Mouse (Mus musculus) left cerebral cortex, adult 9 months (tissue): ENCODE measurements around the gene Klk7.

Experiments
- DNase-seq, 2 experiments: peaks; one replicate each; pipeline ENCODE4 v3.0.0; 2022; ENCODE audit warnings: low spot score in 2 of 2

Gene Klk7

DNA sequence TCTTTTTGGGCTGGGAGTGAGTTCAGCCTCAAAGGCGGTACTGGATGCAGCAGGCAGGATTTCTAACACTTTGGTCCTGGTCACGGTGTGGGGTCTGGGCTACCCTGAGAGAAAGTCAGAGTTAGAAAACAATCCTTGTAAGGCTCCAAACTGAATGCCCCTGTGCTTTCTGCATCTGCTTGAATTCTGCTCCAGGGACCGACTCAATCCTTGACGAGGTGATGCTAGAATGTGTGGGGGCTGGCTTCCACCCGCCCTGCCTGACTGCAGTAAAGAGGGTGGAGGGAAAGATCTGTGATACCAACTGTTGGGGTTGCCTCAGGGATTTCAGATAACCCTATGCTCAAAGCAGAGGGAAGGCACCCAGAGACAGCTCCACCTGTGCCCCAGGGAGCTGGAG, at the start of gene Klk7:
Gene Klk7, plus strand, starts transcription at position 301 of the 400 bp plus-strand sequence.
- DNase-seq = no peak

DNA sequence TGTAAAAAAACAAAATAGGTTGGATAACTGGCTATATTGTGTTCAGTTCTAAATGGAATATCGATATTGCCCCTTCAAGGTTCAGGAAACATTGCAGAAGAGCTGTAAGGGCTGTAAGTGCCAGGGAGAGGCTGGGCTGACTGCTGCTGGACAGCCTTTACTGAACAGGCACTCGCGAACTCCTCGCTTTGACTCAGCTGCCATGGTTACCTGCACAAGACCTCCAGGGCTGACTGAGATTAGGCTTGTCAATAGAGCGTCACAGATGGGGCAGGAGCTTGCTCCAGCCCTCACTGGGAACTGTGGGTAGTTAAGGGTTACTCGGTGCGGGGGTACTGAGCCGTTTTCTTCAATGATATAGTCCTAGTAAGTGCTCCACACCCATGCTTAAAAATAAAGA, 44.6 kb upstream of the Klk7 start:
- DNase-seq = no peak

- DNase-seq = no peak
Observed at GRCm38 (mm10) chr7:43768597-43768996, 42.5 kb upstream of the Klk7 start, which contains the start of gene Klk12. Gene Klk12 (plus strand): TSS chr7:43768897.

- DNase-seq = no peak
Observed at GRCm38 (mm10) chr7:43769636-43770035, 41.5 kb upstream of the Klk7 start.

DNA sequence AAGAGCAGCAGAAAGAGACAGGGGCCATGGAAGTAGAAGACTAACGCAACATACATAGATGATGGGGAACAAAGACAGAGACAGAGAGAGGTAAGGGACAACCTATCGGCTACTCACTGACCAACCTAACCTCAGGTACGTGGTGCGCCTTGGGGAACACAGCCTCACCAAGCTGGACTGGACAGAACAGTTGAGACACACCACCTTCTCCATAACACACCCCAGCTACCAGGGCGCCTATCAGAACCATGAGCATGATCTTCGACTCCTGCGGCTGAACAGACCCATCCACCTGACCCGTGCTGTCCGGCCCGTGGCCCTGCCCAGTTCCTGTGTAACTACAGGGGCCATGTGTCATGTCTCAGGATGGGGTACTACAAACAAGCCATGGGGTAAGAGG, 40.4 kb upstream of the Klk7 start:
- no peak for DNase-seq

GRCm38 (mm10) chr7:43771916-43772315, 39.2 kb upstream of the Klk7 start:
- no peak for DNase-seq

- DNase-seq = no peak
Observed at GRCm38 (mm10) chr7:43772901-43773300, 38.2 kb upstream of the Klk7 start.

DNA sequence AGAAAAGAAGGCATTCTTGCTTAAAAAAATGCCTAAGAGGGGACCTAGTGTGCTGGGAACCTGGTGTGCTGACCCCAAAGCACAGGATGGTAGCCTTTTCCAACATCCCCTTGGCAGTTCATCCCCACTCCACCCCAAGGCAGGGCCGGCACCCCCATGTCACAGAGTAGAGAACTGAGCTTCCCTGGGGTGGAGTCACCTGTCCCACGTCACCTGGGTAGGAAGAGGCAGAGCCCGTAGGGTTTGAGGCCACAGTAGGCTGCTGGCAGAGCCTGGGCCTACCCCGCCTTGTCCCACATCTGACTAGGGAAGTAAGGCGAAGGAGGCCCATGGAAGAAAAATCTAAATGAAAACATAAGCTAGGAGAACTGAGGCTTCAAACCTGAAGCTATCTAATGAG, 36.7 kb upstream of the Klk7 start, which contains the start of gene Klk11:
Gene Klk11, plus strand, starts transcription at position 241 of the 400 bp plus-strand sequence.
- no peak for DNase-seq

DNA sequence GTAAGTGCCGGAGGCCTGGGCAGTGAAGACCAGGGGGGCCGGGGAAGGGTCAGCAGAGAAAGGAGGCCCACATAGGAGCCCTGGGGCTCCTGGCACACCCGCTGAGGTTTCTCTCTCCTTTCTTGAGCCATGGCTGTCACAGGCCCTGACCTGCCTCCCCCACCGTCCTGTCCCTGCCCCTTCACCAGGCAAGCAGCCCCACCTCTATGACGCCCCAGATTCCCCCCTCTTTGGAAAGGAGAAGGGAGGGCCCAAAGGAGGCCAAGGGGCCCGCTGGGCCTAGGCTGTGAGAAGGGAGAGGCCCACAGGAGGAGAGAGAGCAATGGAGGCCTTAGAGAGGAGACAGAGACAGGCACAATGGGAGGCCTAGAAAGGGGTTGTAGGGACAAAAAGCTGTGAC, 36.3 kb upstream of the Klk7 start:
- DNase-seq = no peak

- no peak for DNase-seq
Observed at GRCm38 (mm10) chr7:43775311-43776057, 35.6 kb upstream of the Klk7 start.

GRCm38 (mm10) chr7:43776506-43776905, 34.6 kb upstream of the Klk7 start:
- DNase-seq = no peak

- DNase-seq = no peak
Observed at GRCm38 (mm10) chr7:43777423-43777822, 33.7 kb upstream of the Klk7 start.

GRCm38 (mm10) chr7:43778176-43778970, 32.7 kb upstream of the Klk7 start:
- DNase-seq = no peak

DNA sequence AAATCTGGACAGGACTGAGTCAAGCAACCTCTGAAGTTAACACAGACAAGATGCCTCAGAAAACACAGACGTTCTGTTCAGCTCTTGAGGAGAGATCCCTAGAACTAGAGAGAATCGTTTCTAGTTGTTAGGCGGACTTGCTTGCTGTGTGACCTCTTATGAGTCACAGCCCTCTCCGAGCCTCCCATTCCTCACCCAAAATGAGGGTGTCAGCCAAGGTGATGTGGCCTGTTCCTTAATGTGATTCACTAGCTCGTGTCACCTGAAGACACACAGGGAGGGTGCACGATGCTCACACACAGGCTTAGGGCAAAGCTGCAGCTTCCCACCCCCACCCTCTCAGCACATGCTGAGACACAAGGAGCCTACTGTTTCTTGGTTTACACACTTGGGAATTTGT, 30.9 kb upstream of the Klk7 start:
- DNase-seq = no peak

- DNase-seq = no peak
Observed at GRCm38 (mm10) chr7:43780746-43781145, 30.3 kb upstream of the Klk7 start, which contains the start of gene Klk10. Gene Klk10 (plus strand): TSS chr7:43781035.

DNA sequence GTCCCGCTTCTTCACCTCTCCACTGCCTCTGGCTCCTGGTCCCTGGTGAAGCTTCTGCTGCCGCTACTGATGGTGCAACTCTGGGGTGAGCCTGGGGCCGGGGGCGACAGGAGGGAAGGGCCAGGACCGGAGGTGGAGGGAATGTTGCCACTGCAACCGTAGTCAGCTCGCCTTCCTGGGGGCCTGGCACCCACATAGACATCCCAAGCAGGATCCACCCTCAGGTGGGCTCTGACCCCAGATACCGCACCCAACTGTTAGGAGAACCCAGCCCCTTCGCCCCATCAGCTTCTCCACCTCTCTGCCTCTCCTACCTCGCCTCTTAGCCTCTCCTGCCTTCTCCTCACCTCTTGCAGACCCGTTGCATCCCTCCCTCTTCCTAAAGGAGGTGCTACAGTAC, 29.6 kb upstream of the Klk7 start:
- no peak for DNase-seq

DNA sequence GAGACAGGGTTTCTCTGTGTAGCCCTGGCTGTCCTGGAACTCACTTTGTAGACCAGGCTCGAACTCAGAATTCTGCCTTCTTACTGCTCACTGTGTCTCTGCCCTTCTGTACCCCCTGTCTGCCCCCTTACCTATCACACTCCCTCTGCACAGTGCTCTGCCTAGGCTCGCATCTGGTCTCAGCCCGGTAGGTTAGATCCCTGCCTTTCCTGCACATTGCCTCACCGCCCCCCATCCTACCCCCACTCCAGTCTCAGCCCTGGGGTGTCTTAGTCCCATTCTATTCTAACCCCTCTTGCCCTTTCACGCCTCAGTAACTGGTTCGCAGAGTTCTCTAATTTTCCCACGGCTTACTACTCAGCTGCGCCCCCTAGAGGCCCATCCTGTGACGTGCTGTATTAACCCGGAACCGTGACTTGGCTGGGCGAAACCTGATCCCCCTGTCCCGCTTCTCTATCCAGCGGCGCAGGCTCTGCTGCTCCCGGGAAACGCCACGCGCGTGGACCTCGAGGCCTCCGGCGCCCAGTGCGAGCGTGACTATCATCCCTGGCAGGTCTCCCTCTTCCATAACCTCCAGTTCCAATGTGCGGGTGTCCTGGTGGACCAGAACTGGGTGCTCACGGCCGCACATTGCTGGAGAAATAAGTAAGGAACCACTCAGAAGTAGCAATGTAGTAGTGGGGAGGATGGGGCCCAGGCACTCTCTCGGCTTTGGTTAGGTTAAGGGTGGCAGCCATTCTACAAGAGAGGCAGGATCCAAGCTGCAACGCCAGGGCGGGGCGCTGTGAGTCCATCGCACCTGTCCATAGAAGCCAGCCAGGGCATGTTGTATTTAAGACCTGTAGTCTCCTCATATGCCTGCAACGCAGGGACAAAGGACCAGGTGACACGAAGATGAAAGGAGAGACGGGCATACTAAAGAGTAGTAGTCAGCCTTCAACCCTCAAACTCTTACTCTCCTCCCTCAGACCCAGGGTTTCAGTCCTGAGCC, 28.5 kb upstream of the Klk7 start:
- DNase-seq = peak in 1 of 2 experiments; percentile 65

- DNase-seq = no peak
Observed at GRCm38 (mm10) chr7:43785286-43785685, 25.8 kb upstream of the Klk7 start.

DNA sequence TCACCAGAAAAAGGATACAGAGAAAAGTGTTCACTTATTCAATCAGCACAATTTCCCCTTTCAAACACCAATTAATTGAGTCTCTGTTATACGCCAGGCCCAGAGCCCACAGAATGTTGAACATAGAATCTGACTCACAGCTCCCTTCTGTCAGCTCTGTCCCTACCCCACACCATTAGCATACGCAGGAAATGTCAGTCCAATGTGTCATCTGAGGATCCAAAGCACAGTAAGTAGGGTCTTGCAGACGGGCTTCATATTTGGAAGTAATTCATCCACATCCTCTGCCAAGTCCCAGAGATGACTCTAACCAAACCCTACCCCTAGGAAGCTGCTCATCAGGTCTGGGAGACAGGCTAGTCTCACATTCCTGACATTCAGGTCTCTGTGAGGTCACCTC, 23.0 kb upstream of the Klk7 start:
- no peak for DNase-seq

GRCm38 (mm10) chr7:43789295-43789694, 21.8 kb upstream of the Klk7 start:
- DNase-seq = no peak

GRCm38 (mm10) chr7:43791591-43791990, 19.5 kb upstream of the Klk7 start, which contains the start of gene Klk9:
Gene Klk9 (plus strand): TSS chr7:43791891.
- DNase-seq = no peak

DNA sequence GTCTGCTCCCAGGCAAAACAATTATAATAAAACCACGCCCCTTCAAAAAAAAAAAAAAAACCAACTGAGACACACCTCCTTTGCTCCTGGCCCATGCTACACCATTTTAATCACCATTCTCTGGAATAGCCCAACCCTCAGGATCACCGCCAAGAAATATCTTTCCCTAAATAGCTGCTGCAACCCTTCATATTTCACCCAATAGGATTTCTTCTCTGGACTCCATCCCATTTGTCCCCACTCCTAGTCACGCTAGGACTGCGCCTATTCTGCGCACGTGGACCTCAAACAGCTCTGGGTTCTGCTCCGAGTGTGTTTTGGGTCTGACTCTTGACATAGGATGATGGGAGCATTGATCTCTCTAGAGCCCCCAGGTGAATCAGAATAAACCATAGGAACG, 14.7 kb upstream of the Klk7 start:
- no peak for DNase-seq
